Mouse (Mus musculus): ENCODE results near the gene Mmaa. TPM values are rescaled to one million over a fixed set of nuclear protein-coding genes. Genes with fewer than 3 reads are reported as not detected.
A peak's percentile ranks its signal among the peaks of the same experiment; 100 is the strongest.

Gene Mmaa
- 5.4 and 5.9 TPM in 2 replicates for polyA plus RNA-seq (2016; fragmentation: Nextera tagmentation; extraction: Ambion mirVana)

GRCm38 (mm10) chr8:79294610-79295275, at the start of gene Mmaa:
Mmaa (minus strand) TSS chr8:79294937.
- peak within 1 kb of the TSS; percentile 84 for H3K27ac ChIP-seq
- H3K4me3 ChIP-seq: peak within 1 kb of the TSS; percentile 78
- H3K36me3 ChIP-seq: no peaks in the 10 kb centered on the region
- no peaks in the 10 kb centered on the region for H3K9me3 ChIP-seq (replicated peaks)
- H3K27me3 ChIP-seq (replicated peaks): no peaks in the 10 kb centered on the region
- peak within 1 kb of the TSS; percentile 90 for H3K9ac ChIP-seq
- ATAC-seq: peak; percentile 98
- peak within 1 kb of the TSS; percentile 89 for H3K4me2 ChIP-seq
- 3% methylated on average over 69 of the region's 74 CpGs for WGBS (ENCODE audit: insufficient replicate concordance)
- peaks cover 28% of the 10 kb centered on the region for H3K4me1 ChIP-seq

DNA sequence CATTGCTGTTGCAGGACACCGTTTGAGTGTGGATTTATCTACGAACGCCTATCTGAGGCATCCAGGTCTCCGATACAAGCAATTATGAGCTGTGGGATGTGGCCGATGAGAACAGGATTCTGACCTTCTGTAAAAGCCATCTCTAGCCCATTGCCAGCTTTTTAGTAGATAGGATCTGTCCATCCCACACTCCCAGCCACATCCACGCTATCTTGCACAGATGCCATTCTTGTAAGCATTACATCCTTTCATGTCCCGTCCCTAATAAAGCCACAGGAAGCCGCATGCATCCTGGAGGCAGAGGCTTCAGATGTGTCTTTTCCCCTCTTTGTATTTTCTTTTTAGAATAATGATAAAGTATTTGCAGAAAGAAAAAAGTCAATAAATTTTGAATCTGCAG, 46.5 kb upstream of the Mmaa start:
- Histone ChIP-seq H3K9me3 (replicated peaks) (no peaks in the 10 kb centered on the region), H3K36me3 (peaks cover 30% of the 10 kb centered on the region), H3K27me3 (replicated peaks) (no peaks in the 10 kb centered on the region), H3K9ac (no peak overlapping the region), H3K27ac (no peak overlapping the region), H3K4me1 (no peaks in the 10 kb centered on the region), H3K4me2 (no peak overlapping the region), H3K4me3 (no peak overlapping the region)
- 61% methylated on average over 8 of the region's 8 CpGs for WGBS (ENCODE audit: insufficient replicate concordance)
- ATAC-seq: no peak

- no peaks in the 10 kb centered on the region for H3K9me3 ChIP-seq (replicated peaks)
- H3K4me3 ChIP-seq: no peak overlapping the region
- peaks cover 30% of the 10 kb centered on the region for H3K36me3 ChIP-seq
- H3K27ac ChIP-seq: no peak overlapping the region
- no peak overlapping the region for H3K9ac ChIP-seq
- no peaks in the 10 kb centered on the region for H3K27me3 ChIP-seq (replicated peaks)
- H3K4me2 ChIP-seq: no peak overlapping the region
- WGBS (ENCODE audit: insufficient replicate concordance): 75% methylated on average over 9 of the region's 9 CpGs
- no peak for ATAC-seq
- no peaks in the 10 kb centered on the region for H3K4me1 ChIP-seq
These were observed 44.8 kb upstream of the Mmaa start for GRCm38 (mm10) chr8:79339555-79339954.

DNA sequence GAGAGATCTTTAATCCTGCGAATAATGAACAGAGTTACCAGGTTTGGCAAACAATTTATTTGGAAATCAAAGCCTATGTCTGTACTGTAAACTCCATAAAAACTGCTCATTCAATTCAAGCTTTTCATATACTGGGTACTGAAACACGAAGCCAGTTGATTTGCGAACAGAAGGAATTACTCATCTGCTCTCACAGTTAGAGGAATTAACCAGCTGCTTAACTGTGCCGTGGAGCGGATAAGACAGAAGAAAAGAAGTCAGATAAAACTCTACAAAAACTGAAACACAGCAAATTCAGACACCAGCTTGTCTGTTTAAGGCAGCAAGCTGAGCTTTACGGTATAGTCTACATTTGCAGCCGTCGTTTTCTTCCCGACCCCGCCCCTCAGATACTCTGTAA, 43.9 kb upstream of the Mmaa start:
- Histone ChIP-seq H3K27me3 (replicated peaks) (no peaks in the 10 kb centered on the region), H3K36me3 (peaks cover 28% of the 10 kb centered on the region), H3K4me2 (no peak overlapping the region), H3K27ac (no peak overlapping the region), H3K9me3 (replicated peaks) (no peaks in the 10 kb centered on the region), H3K9ac (no peak overlapping the region), H3K4me3 (no peak overlapping the region), H3K4me1 (no peaks in the 10 kb centered on the region)
- WGBS (ENCODE audit: insufficient replicate concordance): 76% methylated on average over 10 of the region's 10 CpGs
- ATAC-seq: no peak

- H3K4me3 ChIP-seq: no peak overlapping the region
- H3K4me2 ChIP-seq: no peak overlapping the region
- no peaks in the 10 kb centered on the region for H3K4me1 ChIP-seq
- no peak overlapping the region for H3K9ac ChIP-seq
- no peak overlapping the region for H3K27ac ChIP-seq
- H3K27me3 ChIP-seq (replicated peaks): no peaks in the 10 kb centered on the region
- no peaks in the 10 kb centered on the region for H3K9me3 ChIP-seq (replicated peaks)
- 0 out of 2 replicates have a peak, but pooled peaks cover 3% of the 10 kb centered on the region for H3K36me3 ChIP-seq
- 79% methylated on average over 22 of the region's 22 CpGs for WGBS (ENCODE audit: insufficient replicate concordance)
- no peak for ATAC-seq
These were observed 37.6 kb upstream of the Mmaa start for GRCm38 (mm10) chr8:79332109-79332900.

GRCm38 (mm10) chr8:79331571-79331970, 36.8 kb upstream of the Mmaa start:
- 77% methylated on average over 2 of the region's 2 CpGs for WGBS (ENCODE audit: insufficient replicate concordance)
- H3K9me3 ChIP-seq (replicated peaks): no peaks in the 10 kb centered on the region

GRCm38 (mm10) chr8:79331017-79331416, 36.3 kb upstream of the Mmaa start:
- H3K27ac ChIP-seq: no peak overlapping the region
- H3K36me3 ChIP-seq: no peaks in the 10 kb centered on the region
- no peak overlapping the region for H3K9ac ChIP-seq
- H3K4me1 ChIP-seq: no peaks in the 10 kb centered on the region
- H3K4me2 ChIP-seq: no peak overlapping the region
- H3K9me3 ChIP-seq (replicated peaks): no peaks in the 10 kb centered on the region
- H3K4me3 ChIP-seq: no peak overlapping the region
- no peaks in the 10 kb centered on the region for H3K27me3 ChIP-seq (replicated peaks)
- no peak for ATAC-seq
- WGBS (ENCODE audit: insufficient replicate concordance): 71% methylated on average over 9 of the region's 9 CpGs

More at GRCm38 (mm10) chr8:79331571-79331970, 36.8 kb upstream of the Mmaa start:
- H3K27ac ChIP-seq: no peak overlapping the region
- ATAC-seq: no peak
- no peak overlapping the region for H3K4me2 ChIP-seq
- no peaks in the 10 kb centered on the region for H3K4me1 ChIP-seq
- H3K27me3 ChIP-seq (replicated peaks): no peaks in the 10 kb centered on the region
- H3K36me3 ChIP-seq: no peaks in the 10 kb centered on the region
- no peak overlapping the region for H3K9ac ChIP-seq
- no peak overlapping the region for H3K4me3 ChIP-seq

DNA sequence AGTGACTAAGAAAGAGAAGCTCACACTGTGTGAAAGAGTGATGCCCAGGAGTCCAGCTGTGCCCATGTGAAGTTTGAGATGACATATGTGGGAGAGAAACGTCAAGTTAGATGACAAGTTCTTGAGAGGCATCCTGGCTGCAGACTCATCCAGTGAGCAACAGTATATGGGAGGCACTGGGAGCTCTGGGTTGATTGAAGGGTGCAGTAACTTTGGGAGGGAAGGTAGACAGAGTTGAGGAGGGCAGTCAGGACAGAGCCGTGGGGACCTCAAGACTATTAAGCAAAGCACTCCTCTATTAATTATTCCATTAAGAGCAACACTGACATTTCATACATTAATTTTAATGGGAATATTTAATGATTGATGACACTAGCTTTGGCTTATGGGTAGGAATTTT, 35.0 kb upstream of the Mmaa start:
- 64% methylated on average over 2 of the region's 2 CpGs for WGBS (ENCODE audit: insufficient replicate concordance)
- no peak overlapping the region for H3K9ac ChIP-seq
- no peaks in the 10 kb centered on the region for H3K36me3 ChIP-seq
- H3K27me3 ChIP-seq (replicated peaks): no peaks in the 10 kb centered on the region
- H3K4me1 ChIP-seq: no peaks in the 10 kb centered on the region
- H3K27ac ChIP-seq: no peak overlapping the region
- no peak overlapping the region for H3K4me2 ChIP-seq
- H3K9me3 ChIP-seq (replicated peaks): no peaks in the 10 kb centered on the region
- no peak for ATAC-seq
- H3K4me3 ChIP-seq: no peak overlapping the region

DNA sequence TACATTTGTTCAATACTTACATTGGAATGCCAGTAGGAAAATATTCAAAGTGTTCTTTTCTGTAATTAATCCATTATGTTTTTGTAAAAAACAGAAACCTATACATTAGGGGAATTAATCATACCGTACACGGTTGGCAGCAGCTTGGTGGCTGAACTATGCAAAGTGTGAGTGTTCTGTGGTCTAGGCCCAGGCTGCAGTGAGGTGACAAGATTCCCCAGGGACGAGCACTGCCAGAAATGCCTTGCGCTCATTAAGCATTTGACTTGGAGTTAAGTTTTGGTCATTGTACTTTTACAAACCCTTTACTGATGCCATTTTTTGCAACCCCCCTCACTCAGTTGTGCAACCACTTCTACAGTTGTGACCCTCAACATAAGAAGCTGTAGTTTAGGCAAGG, 34.4 kb upstream of the Mmaa start:
- H3K4me2 ChIP-seq: no peak overlapping the region
- no peak for ATAC-seq
- WGBS (ENCODE audit: insufficient replicate concordance): 78% methylated on average over 4 of the region's 4 CpGs

GRCm38 (mm10) chr8:79325510-79325909, 30.8 kb upstream of the Mmaa start:
- WGBS (ENCODE audit: insufficient replicate concordance): 77% methylated on average over 6 of the region's 6 CpGs
- Histone ChIP-seq H3K36me3 (no peaks in the 10 kb centered on the region), H3K27ac (no peak overlapping the region), H3K9ac (no peak overlapping the region), H3K27me3 (replicated peaks) (no peaks in the 10 kb centered on the region), H3K9me3 (replicated peaks) (no peaks in the 10 kb centered on the region), H3K4me2 (no peak overlapping the region), H3K4me3 (no peak overlapping the region), H3K4me1 (no peaks in the 10 kb centered on the region)
- no peak for ATAC-seq

More for the DNA sequence above, 34.4 kb upstream of the Mmaa start:
- no peaks in the 10 kb centered on the region for H3K36me3 ChIP-seq
- H3K9ac ChIP-seq: no peak overlapping the region
- H3K27me3 ChIP-seq (replicated peaks): no peaks in the 10 kb centered on the region
- H3K9me3 ChIP-seq (replicated peaks): no peaks in the 10 kb centered on the region
- H3K4me3 ChIP-seq: no peak overlapping the region
- H3K4me1 ChIP-seq: no peaks in the 10 kb centered on the region
- H3K27ac ChIP-seq: no peak overlapping the region

DNA sequence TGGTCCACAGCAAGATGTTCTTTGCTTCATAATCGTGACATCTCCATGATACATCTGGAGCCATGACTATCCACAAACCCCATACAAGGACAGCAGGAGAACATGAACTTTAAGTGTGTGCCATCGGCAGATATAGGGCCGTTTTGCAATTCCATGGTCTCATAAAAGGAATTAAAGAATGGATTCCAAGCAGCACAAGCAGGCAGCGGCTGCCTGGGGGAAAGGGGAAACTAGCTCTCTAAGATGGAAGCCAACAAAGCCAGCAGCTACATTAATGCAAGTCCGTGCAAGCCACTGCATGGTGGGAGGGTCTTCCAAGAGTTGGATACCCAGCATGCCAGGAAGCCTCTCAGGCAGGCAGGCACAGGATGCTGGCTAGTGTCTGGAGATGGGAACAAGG, 30.2 kb upstream of the Mmaa start:
- H3K36me3 ChIP-seq: no peaks in the 10 kb centered on the region
- no peak overlapping the region for H3K9ac ChIP-seq
- no peaks in the 10 kb centered on the region for H3K4me1 ChIP-seq
- H3K4me3 ChIP-seq: no peak overlapping the region
- H3K27me3 ChIP-seq (replicated peaks): no peaks in the 10 kb centered on the region
- H3K4me2 ChIP-seq: no peak overlapping the region
- no peaks in the 10 kb centered on the region for H3K9me3 ChIP-seq (replicated peaks)
- 59% methylated on average over 5 of the region's 5 CpGs for WGBS (ENCODE audit: insufficient replicate concordance)
- no peak overlapping the region for H3K27ac ChIP-seq
- ATAC-seq: no peak

- H3K9me3 ChIP-seq (replicated peaks): no peaks in the 10 kb centered on the region
- no peaks in the 10 kb centered on the region for H3K27me3 ChIP-seq (replicated peaks)
- no peaks in the 10 kb centered on the region for H3K36me3 ChIP-seq
- 37% methylated on average over 3 of the region's 3 CpGs for WGBS (ENCODE audit: insufficient replicate concordance)
- H3K4me1 ChIP-seq: no peaks in the 10 kb centered on the region
- no peak overlapping the region for H3K27ac ChIP-seq
- no peak overlapping the region for H3K9ac ChIP-seq
- no peak overlapping the region for H3K4me3 ChIP-seq
- H3K4me2 ChIP-seq: no peak overlapping the region
- no peak for ATAC-seq
These were observed 29.3 kb upstream of the Mmaa start for GRCm38 (mm10) chr8:79324036-79324435.

Data from liver, embryonic 12.5 days (tissue).